Mouse (Mus musculus) gastrocnemius, postnatal 36 days (tissue): ENCODE data around the gene Sim1. TPM values are rescaled to one million over a fixed set of nuclear protein-coding genes. Genes with fewer than 3 reads are reported as not detected.

Source experiments
- DNase-seq, 2 experiments: peaks; one replicate each; pipeline ENCODE4 v3.0.0; 2022
- intact Hi-C: fragments of 180-260 bp; cut with DNase I; formaldehyde crosslinking; loops from one replicate; pipeline ENCODE4 v1.15.1; 2025
- long read RNA-seq, 2 experiments: library from polyadenylated mRNA; stranded (forward); transcript quantifications; one replicate each; pipeline ENCODE4 v2.0.0; 2021
- total RNA-seq, 2 experiments: library from RNA; stranded (reverse); gene quantifications; 2 replicates each; pipeline ENCODE4 v1.2.3; 2021

The Sim1 gene
- total RNA-seq: under 1 TPM; 0.05 to 0.13 TPM
- long read RNA-seq, experiment 1: 0 reads
- long read RNA-seq, experiment 2: 0 reads

DNA sequence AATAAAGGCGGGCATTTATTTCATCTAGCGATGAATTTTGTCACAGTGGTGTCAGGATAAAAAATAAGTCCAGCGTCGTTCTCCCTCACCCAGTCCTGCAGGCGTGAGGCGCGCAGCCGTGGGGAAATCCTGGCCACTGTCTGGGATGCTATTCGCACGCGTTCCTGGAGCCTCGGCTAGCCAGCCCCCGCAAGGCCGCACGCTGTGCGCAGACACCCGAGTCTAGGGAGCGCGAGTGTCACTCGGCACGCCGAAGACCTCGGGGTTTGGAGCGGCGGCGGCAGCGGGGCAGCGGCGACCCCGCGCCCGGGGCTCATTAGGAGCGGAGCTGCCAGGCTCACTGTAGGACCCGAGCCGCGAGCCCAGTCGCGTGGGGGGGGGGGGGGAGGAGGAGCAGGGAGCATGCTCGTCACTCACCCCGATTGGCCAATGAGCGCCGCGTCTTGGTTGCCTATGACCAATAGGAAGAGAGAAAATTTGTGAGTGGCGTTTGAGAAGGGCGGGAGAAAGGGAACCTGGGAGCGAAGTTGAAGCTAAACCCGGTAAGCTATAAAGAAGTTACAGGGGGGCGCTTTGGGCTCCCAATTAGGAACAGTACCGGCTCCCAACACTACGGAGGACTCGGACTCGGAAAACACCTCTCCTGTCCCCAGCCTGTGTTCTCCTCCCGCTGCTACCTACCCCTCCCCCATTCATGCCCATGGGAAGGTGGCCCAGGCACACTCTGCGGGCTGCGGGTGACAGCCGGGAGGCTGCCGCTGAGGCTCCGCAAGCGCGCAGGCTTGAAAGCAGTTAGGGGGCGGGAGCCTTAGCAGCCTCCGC lies at the start of gene Sim1:
Sim1 (plus strand) TSS at position 585 of the 822 bp plus-strand sequence.
- no peak for DNase-seq
- intact Hi-C loops: no loop called here

DNA sequence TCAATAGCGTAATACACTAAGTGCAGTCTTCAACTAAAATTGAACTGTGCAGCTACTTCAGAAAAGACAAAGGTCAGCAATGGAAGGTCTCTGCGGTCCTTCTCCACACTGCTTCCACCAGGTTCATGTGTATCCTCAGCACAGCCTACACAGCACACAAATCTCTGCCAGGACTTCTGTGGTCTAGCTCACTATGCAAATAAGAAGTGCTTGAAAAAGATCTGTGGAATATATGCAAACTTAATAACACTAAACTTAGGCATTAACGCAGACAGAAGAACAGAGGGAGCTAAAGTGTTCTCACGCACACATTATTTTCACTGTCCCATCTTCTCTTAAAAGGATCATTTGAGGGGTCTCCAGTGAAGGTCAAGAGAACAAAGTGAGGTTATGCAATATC lies 26.4 kb upstream of the Sim1 start:
- intact Hi-C loops: no loop called here
- no peak for DNase-seq

DNA sequence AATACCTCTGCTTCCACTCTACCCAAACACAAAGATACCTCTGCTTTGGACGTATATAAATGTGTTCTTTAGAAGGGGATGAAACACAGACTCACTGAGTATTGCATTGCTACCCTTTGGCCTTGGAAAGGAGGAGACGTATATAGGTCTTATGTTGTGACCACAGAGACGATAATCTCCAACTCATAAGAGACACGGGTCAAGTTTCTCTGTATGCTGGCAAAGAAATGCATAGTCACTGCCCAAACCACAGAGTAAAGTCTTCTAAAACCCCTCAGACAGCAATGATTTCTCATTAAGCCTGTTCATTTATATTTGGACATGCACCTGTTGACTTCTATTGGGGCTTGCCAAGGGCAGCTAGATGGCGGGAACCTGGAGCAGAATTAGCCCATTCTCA lies 17.6 kb upstream of the Sim1 start:
- intact Hi-C loops: no loop called here
- no peak for DNase-seq

DNA sequence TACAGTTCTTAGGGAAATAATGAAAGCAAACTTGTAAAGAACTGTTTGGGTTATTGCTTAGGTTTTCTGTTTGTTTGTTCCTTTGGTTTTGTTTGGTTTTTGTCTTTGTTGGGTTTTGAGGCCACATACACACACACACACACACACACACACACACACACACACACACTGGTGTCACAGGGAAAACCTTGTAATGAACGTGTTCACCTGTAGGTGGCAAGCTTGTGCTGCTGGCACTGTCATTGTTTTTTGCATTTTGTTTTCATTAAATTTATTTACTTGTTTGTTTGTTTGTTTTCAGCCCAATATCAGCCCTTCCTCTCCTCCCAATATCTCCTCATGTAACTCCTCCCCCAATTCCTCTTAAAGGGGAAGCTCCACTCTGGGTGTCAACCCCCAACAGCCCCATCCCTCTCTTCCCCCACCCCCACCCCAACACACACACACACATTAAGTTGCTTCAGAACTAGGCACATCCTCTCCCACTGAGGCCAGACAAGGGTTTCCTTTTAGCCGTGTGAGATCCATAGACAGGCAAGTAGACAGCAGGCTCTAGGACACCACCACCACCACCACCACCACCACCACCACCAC lies 13.0 kb upstream of the Sim1 start:
- no peak for DNase-seq
- intact Hi-C loops: no loop called here

DNA sequence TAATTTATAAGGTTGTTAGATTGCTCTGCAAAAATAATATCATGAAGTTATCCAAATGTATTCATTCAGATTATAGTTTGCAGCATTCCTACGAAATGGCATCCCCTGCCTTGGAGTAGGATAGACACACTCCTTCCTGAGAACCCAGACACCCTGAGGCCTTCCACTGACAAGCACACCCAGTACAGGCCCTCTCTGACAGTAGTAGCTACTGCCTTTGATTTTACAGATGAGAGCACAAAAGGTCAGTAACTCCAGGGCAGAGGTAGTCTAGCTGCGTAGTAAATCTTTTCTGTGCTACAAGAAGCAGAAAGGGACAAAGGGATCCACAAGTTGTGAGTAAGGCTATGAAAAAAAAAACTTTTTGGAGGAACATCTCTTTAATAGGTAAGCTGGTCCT lies 12.2 kb upstream of the Sim1 start:
- no peak for DNase-seq
- intact Hi-C loops: no loop called here

DNA sequence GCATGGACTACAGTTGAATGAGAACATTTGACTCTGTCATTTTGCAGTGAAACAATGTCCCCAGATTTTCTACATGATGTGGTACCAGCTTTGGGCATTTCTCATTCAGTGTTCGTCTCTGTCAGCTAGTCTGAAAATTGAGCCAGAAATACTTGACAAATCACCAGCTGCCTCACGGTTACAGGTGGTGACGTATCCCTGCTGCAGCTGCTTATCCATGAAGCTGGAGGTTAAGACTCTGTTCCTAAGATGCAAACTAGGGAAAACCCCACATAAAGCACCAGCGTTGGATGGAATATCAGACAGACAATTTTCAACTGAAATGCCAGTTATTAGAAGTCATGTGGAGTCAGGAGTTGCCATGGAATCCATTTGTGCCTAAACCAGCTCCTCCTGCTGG lies 8.2 kb upstream of the Sim1 start:
- intact Hi-C loops: no loop called here
- no peak for DNase-seq

DNA sequence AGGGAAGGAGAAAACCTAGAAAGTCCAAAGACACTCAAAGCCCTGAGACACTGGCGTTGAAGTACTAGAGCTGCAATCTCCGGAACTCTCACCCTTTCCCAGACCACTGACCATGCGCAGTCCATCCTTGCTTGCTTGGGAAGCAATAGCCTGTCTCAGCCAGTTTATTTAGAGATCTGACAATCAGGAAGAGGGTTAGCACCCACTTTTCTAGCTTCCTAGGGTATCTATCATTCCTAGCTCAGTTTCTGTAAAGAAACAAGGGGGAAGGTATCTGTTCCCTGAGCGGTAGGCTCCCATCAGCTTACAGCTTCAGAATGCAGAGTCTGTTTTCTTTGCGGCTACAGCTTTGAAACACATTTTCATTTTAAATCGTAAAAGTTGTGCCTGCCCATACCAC lies 3.9 kb upstream of the Sim1 start:
- intact Hi-C loops: no loop called here
- no peak for DNase-seq

DNA sequence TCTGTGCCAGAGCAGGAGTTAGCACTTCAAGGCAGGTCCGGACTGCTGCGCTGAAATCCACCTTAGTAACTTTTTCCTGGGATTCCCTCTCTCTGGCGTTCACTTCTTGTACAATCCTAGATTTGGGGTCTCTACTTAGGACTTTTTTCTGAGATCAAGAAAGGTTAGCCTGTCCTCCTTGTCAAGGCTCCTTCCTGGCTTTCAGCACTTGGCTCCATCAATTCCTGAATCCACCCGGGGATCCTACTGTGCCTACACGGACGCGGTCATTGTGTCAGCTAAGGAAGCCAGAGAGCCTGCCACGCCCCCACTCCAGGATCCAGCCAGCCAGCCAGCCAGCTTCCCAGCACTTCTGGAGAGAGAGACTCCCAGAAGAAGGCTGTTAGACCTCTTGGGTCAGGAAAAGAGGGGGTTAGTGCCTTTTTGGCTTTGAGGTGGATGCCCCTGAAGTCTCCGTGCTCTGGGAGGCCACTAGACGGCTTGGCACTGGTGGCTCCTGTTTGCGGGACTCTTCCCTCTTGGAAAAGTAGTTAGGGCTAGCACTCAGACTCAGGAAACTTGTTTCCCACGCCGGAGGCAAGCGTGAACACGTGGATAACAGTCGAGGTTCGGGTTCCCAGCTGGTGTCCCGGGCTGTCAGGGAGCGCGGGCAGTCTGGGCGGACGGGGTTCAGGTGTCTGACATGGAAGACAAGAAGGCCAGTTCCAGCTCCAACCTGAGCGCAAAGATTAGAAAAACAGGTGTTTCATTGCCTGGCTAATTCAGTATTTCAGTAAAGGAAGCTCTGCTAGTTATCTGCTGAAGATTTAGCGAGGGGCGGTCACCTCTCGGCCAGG lies 2.5 kb upstream of the Sim1 start:
- intact Hi-C loops: no loop called here

DNA sequence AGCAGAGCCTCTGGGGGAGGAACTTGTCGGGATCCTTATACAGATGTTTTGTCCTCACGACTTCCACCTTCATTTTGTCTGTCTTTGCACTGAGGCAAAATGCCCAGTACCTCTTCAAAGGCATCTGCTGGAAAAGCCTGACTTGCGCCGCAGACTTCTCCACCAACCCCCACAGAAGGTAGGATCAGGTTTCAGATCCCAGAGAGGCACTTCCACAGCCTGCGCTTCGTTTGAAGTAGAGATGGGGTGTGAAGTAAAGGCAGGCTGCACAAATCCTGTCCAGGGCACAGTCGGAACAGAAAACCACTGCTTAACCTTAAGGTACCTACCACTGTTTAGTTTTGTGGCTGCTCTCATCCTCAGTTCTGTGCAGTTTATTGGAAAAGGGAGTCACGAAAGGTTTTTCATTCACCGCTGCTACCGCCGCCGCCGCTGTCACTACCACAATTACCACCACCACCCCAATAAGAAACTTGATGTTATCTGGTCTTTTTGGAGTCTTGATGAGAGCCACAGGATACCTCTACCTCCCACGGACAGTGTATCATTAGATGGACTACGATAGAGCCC lies 1.7 kb upstream of the Sim1 start:
- no peak for DNase-seq
- intact Hi-C loops: no loop called here

More for the DNA sequence above, 2.5 kb upstream of the Sim1 start:
- DNase-seq: no peak

DNA sequence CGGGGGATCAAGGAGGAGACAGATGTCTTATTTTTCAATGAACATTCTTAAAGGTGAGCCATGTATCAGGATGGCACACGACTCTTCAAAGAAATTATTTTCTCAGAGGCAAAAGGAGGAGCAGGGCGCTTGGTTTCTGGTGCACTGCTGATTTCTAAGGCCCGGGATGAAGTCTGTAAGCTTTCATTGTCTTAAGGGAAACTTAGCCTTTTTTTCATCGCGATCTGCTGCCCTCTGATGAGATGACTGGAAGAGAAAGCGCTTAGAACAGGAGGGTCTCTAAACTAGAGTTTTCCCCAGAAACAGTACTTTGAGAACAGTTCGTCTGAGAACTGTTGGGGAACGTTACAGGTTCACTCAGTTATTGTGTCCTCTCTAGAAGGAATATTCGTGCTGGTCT lies 1.0 kb upstream of the Sim1 start:
- no peak for DNase-seq
- intact Hi-C loops: no loop called here

DNA sequence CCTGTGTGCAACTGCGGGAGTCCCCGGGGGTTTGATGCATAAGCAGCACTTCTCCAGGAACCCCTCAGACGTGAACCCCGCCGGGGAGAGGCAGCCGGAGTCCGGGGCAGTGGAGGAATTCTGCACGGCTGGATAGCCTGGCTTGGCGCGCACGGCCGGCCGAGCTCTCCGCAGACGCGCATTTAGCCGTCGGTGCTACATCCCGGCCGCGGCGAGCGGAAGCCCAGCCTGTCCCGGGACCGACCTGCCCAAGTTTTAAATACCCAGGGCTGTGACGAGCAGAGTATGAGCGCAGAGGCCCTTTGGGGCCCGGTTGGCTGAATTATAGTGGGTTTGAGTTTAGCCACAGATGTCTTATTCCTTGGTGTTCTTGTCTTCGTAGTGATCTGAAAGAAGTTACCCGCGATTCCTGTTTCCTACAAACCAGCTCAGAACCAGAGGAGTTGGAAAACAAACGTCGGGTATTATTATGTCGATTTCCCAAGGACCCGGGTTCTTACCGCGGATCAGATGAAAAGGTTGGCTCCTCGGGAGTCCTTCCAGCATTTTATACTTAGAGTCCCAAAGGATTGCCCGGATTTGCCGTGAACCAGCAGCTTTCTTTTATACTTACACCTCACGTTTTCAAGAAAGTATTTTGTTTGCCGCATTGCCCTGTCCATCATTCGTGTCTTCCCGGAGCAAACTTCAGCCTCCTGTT lies 687 bp downstream of the Sim1 start:
- intact Hi-C loops: no loop called here
- no peak for DNase-seq

DNA sequence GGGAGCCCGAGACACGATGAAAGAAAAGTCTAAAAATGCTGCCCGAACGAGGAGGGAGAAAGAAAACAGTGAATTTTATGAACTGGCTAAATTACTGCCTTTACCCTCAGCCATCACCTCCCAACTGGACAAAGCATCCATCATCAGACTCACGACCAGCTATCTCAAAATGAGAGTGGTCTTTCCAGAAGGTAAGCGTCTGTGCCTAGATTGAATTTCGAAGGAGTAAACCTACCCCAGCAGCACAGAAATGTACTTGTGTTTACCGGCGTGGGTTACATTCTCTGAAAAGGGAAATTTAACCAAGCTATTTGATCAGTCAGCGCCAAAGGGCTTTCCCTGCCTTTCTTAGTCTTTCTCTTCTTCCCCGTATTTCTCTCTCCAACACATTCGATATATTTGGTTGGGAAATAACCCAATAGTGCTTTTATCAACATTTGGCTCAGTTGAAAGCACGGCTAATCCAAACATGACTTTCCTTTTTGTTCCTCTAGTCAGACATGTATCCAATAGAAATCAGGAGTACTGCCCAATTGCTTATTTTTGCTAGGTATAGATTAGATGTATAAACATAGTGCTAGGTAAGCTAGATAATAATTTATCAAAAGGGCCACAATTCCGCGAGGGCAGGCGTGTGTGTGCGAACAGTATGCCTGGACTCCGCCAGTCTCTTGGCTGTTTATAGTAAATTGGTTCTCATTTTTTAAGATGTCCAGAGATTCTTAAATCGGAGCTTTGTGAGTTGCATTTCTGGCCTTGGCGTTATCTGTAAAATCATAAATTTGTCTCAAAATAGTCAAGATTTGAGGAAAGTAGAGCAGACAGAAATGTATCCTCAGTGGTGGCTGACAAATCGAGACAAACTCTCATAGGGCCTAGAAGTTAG lies 1.6 kb downstream of the Sim1 start:
- no peak for DNase-seq
- intact Hi-C loops: no loop called here

DNA sequence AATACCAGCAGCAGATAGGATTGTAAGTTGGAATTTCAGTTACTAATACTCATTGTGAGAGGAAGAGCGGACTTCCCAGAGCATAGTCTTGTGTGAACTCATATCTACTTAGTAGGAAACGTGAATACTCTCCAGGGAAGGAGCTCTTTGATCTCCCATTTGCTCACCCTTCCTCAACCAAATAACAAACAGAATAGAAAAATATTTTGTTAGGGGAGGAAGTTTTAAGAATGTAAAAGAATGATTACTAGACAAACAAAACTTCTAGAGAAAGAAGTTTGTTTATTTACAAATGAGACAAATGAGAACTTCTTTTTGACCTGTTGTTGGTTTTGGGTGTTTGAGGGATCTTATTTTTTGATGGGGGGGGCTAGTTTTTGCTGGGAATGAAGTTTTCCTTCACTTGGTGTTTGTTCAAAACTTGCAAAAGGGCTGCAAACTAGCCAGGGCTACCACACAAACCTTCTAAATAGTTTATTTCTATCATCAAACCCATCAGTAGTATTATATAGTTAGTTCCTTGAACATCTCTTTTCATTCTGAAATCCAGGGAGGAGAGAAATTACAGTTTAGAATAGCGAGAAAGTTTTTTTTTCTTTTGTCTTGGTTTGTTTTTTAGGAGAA lies 2.3 kb downstream of the Sim1 start:
- intact Hi-C loops: no loop called here
- no peak for DNase-seq

DNA sequence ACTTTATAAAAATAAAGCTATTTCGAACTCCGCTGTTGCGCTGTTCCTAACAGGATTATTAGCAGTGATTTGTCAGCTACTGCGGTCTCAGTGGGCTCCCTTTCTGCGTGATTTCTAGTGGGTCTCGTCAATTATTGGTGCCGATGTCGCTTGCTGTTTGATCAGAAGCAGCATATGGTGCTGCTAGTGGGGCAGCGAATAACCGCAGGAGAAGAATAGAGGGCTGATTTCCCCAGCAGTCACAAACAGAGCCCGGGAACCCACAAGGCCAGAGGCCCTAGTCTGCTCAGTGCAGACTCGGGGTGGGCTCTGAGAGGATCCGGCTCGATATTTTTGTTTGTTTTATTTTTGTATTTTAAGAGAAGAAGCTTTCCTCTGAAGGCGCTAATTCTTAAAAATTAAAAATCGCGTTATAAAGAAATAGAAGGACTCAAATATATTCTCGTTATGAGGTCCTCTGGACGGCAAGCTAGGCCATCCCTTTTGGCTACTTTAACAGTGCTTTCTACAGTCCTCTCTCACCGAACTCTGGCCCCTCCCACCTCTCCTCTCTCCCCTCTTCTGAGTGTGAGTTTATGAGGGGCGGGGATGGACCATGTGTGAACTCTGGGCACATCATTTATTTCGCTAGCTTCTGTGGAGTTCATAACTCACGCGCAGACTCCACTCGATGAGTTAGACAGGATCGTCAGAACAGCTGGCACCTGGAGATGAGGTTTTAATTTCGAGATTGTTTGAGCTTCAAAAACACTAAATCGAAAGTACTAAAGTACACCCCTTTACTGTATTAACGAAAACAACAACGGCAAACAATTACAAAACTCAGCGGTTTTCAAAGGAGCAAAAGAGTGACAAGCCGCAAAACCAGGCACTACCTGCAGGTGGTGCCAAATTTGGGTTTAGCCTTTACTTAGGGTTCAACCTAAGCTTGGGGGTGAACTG lies 3.2 kb downstream of the Sim1 start:
- intact Hi-C loops: no loop called here
- DNase-seq: no peak

DNA sequence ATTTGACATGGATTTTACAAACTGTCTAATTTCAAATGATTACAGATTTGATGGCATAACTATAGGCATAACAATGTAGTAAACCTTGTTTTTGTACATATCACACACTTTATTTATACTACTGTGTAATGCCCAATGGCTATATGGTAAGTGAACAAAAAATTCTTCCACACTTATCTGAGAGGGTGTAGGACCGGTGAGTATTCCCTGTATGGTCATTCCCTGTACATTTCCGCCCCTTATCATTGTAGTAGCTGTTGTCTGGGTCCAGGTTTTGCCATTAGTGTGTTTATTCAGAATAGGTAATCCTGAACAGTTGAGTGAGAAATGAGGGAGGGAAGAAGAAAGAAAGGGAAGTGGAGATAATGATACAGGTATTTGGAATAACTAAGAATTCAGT lies 4.1 kb downstream of the Sim1 start:
- DNase-seq: no peak
- intact Hi-C loops: no loop called here

DNA sequence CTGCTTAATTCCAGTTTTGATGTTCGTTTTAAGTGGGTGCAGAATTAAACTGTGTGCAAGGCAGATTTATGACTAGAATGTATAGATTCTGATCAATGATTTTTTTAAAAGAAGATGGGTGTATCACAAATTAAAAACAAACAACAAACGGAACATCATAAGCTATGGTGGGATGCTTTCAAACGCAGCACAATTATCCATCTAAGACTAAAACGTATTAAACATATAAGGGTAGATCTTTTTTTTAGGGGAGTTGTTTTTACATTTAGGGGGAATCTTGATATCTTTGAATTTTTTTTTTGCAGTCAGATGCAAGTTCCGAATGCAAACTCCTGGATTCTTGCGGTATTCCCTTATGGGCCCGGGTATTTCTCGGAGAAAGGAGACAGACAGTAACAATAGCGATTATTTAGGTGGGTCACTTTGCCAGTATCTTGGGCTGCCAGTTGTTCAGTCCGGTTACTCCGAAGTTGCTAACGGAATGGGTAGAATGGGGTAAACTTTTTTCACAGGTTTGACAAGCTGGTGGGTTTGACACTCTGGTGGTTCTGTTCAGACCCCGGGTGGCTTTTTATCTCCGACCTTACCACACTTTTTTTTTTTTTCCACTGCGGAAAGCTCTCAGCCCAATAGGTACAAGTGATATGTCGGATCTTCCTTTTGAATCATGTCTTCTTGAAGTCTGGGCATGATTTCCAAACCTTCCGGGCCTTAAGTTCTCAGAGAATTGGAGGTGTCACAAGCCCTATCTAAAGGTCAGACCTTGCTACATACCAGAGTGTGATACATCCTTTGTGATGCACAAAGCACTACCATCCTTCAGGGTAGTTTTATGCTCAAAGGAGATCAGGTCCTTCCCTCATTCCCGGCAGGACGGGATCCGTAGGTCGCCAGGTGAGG lies 5.5 kb downstream of the Sim1 start:
- intact Hi-C loops: no loop called here
- DNase-seq: no peak
